Mouse (Mus musculus) kidney, embryonic 15.5 days (tissue): Measurements from ENCODE around the gene Chst4. TPM values are rescaled to one million over a fixed set of nuclear protein-coding genes. Genes with fewer than 3 reads are reported as not detected.

Experiments
- polyA plus RNA-seq: library from polyadenylated mRNA; unstranded; fragments of >200 nt; fragmentation: Nextera tagmentation; extraction: Ambion mirVana; gene quantifications from 2 replicates; pipeline ENCODE4 v1.2.1, GENCODE M21; 2015

The Chst4 gene
- polyA plus RNA-seq, 1 experiment from 2014 or later, result 0.16 TPM

Other genes with a start within 250 kb of the Chst4 start
- 2.4 and 3.5 TPM in 2 replicates for gene Phlpp2, start 171.2 kb downstream of the Chst4 start, polyA plus RNA-seq
- gene Marveld3, start 77.5 kb downstream of the Chst4 start, polyA plus RNA-seq, result 3.1 and 3.7 TPM in 2 replicates
- not detected in 2 replicates for gene Tat, start 49.3 kb downstream of the Chst4 start, polyA plus RNA-seq
- gene Zfp612, start 40.0 kb upstream of the Chst4 start, polyA plus RNA-seq, result 7.5 and 8.1 TPM in 2 replicates
- not detected in 2 replicates for gene Gm21964, start 61.5 kb upstream of the Chst4 start, polyA plus RNA-seq
- gene Gm17720, start 63.0 kb upstream of the Chst4 start, polyA plus RNA-seq, result not detected in 2 replicates
- gene Calb2, start 128.5 kb upstream of the Chst4 start, polyA plus RNA-seq, result 0.21 TPM in 1 of 2 replicates, not detected in the other
- gene Cmtr2, start 175.9 kb upstream of the Chst4 start, polyA plus RNA-seq, result 9.5 and 10.1 TPM in 2 replicates
- gene Hydin, start 227.2 kb upstream of the Chst4 start, polyA plus RNA-seq, result 0.04 and 0.05 TPM in 2 replicates